Mouse (Mus musculus) MEL (cell line): ENCODE data around the gene Il17f.

Source experiments
- EP300 ChIP-seq, 2 experiments: IDR thresholded peaks; 2 replicates each; pipeline ENCODE4 v1.6.1; 2011; ENCODE audit warnings: improper control_type of control experiment in 2 of 2, low read length in 2 of 2, low read depth in 1 of 2, mild to moderate bottlenecking in 1 of 2
- JUND ChIP-seq: IDR thresholded peaks from 2 replicates; pipeline ENCODE4 v1.6.1; 2011; ENCODE audit warnings: low read depth, mild to moderate bottlenecking, improper control_type of control experiment, low read length
- MYC ChIP-seq: IDR thresholded peaks from 2 replicates; pipeline ENCODE4 v1.6.1; 2011; ENCODE audit warnings: low read depth, mild to moderate bottlenecking, low read length, improper control_type of control experiment, moderate library complexity
- TBP ChIP-seq: IDR thresholded peaks from 2 replicates; pipeline ENCODE4 v1.8.0; 2011; ENCODE audit warnings: low read depth, low read length, improper control_type of control experiment
- ZC3H11A ChIP-seq: IDR thresholded peaks from 2 replicates; pipeline ENCODE4 v1.6.1; 2012; ENCODE audit warnings: low read depth, mild to moderate bottlenecking, inconsistent platforms, low read length, improper control_type of control experiment

DNA sequence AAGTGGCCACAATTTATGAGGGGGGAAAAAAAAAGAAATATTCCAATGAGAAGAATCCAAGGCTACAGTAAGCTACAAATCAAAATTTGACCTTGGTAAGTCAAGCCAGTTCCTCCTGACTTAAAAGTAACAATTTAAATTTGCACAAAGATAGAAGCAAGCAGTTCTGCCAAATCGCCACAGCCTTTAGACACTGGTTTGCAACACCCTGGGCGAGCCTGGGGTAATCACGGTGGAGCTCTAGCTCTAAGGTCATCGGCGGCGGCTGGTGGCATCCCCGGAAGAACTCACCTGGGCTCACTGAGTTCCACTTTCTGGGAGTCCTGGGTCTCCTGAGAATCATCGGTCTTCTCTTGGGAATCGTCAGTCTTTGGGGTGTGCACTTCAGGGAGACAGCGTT lies 14.1 kb upstream of the Il17f start:
- TF ChIP-seq MYC: no peak
- no peak for TF ChIP-seq ZC3H11A
- TF ChIP-seq TBP: no peak
- TF ChIP-seq JUND: no peak
- no peak for TF ChIP-seq EP300 (IDR thresholded peaks at IDR 0.05; ENCODE audit: low read depth in 1 of 2, low read length in 2 of 2)
